Mouse (Mus musculus) ES-Bruce4 (cell line): ENCODE results near the gene Plce1. TPM values are rescaled to one million over a fixed set of nuclear protein-coding genes. Genes with fewer than 3 reads are reported as not detected.

Experiments
- H3K27ac ChIP-seq: 2 replicates; pipeline ENCODE4 v1.5.1; 2012; ENCODE audit warnings: low read length, inconsistent platforms; ENCODE audit not compliant: insufficient read depth
- H3K27me3 ChIP-seq: 2 replicates; pipeline ENCODE4 v1.6.1; 2012; ENCODE audit warnings: mild to moderate bottlenecking, low read length, inconsistent platforms; ENCODE audit not compliant: control insufficient read depth, poor library complexity, insufficient read depth, severe bottlenecking
- H3K36me3 ChIP-seq: 2 replicates; pipeline ENCODE4 v1.6.1; 2012; ENCODE audit warnings: inconsistent platforms, mild to moderate bottlenecking, low read length, moderate library complexity; ENCODE audit not compliant: control insufficient read depth, poor library complexity, insufficient read depth, severe bottlenecking
- H3K4me1 ChIP-seq: one replicate; pipeline ENCODE4 v1.8.1; 2011; ENCODE audit warnings: low read length; ENCODE audit not compliant: control insufficient read depth, insufficient read depth
- H3K4me3 ChIP-seq: 2 replicates; pipeline ENCODE4 v1.5.1; 2011; ENCODE audit warnings: low read depth, mild to moderate bottlenecking, low read length
- H3K9ac ChIP-seq: 2 replicates; pipeline ENCODE4 v1.6.1; 2012; ENCODE audit warnings: low read depth, mild to moderate bottlenecking, inconsistent platforms; ENCODE audit not compliant: poor library complexity, severe bottlenecking
- H3K9me3 ChIP-seq: replicated peaks from 2 replicates; pipeline ENCODE4 v1.6.1; 2012; ENCODE audit warnings: mild to moderate bottlenecking, low read length, inconsistent platforms; ENCODE audit not compliant: control insufficient read depth, poor library complexity, insufficient read depth, severe bottlenecking
- CTCF ChIP-seq: IDR thresholded peaks from one replicate; pipeline ENCODE4 v1.8.1; 2011; ENCODE audit warnings: low read depth, low read length
- EP300 ChIP-seq: IDR thresholded peaks from 2 replicates; pipeline ENCODE4 v1.6.1; 2011; ENCODE audit warnings: low read depth, low read length; ENCODE audit not compliant: insufficient read depth
- POLR2A ChIP-seq: IDR thresholded peaks from one replicate; pipeline ENCODE4 v1.8.1; 2011; ENCODE audit warnings: low read length; ENCODE audit not compliant: insufficient read depth
- polyA plus RNA-seq: library from polyadenylated mRNA; stranded (reverse); fragments of >200 nt; gene quantifications from 2 replicates; pipeline ENCODE4 v1.2.4, GENCODE M21; 2011; ENCODE audit warnings: low read depth; ENCODE audit not compliant: missing spikeins, insufficient read depth, insufficient read length

The Plce1 gene
- polyA plus RNA-seq, 1 experiment, result 3.7 TPM

DNA sequence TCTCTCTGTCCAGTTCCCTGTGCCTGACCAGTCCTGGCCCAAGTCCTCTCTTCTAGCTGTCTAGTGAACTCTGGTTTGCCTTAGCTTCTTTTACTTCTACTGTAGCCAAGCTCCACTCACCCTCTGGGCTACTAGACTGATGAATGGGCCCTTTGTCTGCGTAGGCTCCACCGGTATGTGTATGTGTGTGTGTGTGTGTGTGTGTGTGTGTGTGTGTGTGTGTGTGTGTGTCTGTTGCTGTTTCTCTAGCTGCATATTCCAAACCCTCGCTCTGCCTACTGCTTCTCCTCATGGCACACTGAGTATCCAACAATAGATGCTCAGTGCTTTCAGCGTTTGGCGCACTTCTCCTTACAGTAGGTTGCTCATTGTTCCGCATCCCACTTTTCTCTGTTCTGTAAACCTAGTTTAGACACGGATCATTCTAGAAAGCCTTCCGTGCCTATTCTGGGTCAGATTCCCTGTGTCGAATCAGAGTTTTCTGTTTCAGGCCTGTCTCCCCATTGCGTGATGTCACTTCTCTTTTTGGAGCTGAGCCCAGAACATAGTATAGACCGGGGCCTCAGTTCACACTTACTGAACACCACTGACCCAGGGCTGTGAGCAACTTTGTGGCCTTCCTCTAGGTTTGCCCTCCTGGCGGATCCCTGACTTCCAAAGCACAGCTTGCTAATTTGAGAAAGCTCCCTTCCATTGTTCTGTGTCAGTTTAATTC, 26.5 kb downstream of the Plce1 start:
- Histone ChIP-seq H3K9ac (no peak overlapping the region), H3K9me3 (no peaks in the 10 kb centered on the region), H3K36me3 (no peaks in the 10 kb centered on the region), H3K27ac (peak overlapping the region; percentile 86), H3K4me1 (peaks cover 2% of the 10 kb centered on the region), H3K4me3 (no peak overlapping the region), H3K27me3 (no peaks in the 10 kb centered on the region)
- TF ChIP-seq EP300 (no peak), CTCF (no peak), POLR2A (no peak)

DNA sequence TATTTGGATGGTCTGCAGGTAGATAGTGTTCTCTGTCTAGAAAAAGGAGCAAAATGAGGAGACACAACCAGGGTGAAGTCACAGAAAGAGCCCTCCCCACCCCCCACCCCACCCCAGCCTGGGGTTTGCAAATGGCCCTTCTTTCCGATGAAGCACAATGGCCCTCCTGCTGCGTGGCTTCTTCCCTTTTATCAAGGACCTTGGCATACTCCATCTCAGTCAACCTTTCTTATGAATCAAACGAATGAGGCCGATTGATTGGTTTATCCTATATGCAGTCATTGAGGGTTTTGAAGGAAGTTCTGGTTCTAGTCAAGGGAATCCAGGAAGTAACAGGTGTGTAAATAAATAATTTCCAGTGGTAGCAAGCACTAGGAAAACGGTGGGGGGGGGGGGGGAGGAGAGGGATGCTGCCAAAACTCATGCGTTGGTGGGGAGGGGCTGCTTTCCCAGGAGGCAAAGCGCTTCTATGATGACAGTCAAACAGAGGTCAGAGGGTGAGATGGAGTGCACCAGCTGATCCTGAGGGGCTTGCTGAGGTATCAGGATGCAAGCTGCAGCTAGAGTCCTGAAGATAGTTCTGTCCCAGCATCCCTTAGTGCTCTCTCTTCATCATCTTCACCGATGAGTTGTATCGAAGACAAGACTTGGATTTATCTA, 27.2 kb downstream of the Plce1 start:
- peak overlapping the region; percentile 86 for H3K27ac ChIP-seq
- TF ChIP-seq CTCF, result no peak
- no peak for TF ChIP-seq EP300
- no peak for TF ChIP-seq POLR2A
- H3K4me3 ChIP-seq, result no peak overlapping the region

DNA sequence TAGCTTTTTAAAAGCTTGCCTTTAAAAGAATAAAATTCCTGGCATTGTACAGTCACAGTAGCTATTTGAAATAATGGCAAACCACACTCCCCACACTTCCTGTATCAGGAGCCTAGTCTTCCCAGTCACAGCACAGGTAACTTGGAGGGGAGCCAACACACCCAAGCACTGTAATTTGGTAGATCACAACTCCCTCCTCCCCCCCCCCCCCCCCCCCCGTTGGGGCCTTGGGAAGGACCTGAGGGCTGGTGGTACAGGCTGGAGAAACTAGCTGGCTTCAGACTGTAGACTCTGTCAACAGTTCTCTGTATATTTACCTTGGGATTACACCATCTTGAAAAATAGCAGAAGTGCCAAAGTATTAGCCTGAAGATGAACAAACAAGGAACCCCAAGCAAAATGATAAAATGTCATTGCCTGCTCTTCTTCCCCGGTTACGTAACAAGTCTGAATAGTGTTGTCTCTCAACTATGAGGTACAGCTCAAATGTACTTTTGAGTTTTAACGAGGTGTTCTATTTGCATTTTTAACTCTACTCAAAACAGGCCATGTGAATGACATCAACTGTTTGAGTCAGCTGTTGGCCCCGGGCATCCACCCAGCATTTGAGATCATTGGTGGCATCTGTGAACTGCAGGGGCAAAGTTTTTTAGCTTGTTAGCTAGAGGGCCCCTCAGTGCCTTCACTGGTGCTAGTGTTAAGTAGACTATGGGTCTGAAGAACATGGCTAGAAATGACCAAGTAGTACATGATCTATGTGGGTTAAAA, 33.7 kb downstream of the Plce1 start:
- no peaks in the 10 kb centered on the region for H3K27me3 ChIP-seq
- H3K9ac ChIP-seq, result no peak overlapping the region
- no peak overlapping the region for H3K4me3 ChIP-seq
- H3K9me3 ChIP-seq, result no peaks in the 10 kb centered on the region
- no peak for TF ChIP-seq CTCF
- no peak for TF ChIP-seq POLR2A
- TF ChIP-seq EP300, result no peak
- H3K4me1 ChIP-seq, result no peaks in the 10 kb centered on the region
- no peak overlapping the region for H3K27ac ChIP-seq
- no peaks in the 10 kb centered on the region for H3K36me3 ChIP-seq

More for the DNA sequence above, 27.2 kb downstream of the Plce1 start:
- Histone ChIP-seq H3K9ac (no peak overlapping the region), H3K9me3 (no peaks in the 10 kb centered on the region), H3K36me3 (no peaks in the 10 kb centered on the region), H3K4me1 (peaks cover 2% of the 10 kb centered on the region), H3K27me3 (no peaks in the 10 kb centered on the region)

DNA sequence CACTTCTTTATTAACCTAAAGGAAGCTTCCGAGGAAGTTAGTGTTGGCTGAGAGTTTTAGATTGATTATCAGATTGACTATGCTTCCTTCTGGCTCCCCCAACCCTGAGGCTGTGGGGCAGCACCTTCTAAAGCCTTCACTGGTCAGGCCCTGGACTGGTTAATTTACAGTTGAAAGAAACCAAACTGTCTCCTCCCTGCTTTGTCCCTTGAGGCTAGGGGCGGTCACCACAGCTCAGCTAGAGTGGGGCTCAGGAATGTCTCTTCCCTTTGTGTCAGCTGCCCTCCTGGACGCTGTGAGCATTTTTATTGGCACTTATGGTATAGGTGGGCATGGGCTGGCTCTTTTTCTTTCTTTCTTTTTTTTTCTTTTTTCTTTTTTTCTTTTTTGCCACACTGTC, 45.9 kb downstream of the Plce1 start:
- TF ChIP-seq POLR2A (no peak), EP300 (peak; percentile 77), CTCF (no peak)
- H3K4me3 ChIP-seq, result no peak overlapping the region
- H3K27ac ChIP-seq, result peak overlapping the region; percentile 73
- no peaks in the 10 kb centered on the region for H3K36me3 ChIP-seq
- H3K9ac ChIP-seq, result no peak overlapping the region
- H3K27me3 ChIP-seq, result no peaks in the 10 kb centered on the region
- H3K4me1 ChIP-seq, result no peaks in the 10 kb centered on the region
- H3K9me3 ChIP-seq, result peaks cover 9% of the 10 kb centered on the region

DNA sequence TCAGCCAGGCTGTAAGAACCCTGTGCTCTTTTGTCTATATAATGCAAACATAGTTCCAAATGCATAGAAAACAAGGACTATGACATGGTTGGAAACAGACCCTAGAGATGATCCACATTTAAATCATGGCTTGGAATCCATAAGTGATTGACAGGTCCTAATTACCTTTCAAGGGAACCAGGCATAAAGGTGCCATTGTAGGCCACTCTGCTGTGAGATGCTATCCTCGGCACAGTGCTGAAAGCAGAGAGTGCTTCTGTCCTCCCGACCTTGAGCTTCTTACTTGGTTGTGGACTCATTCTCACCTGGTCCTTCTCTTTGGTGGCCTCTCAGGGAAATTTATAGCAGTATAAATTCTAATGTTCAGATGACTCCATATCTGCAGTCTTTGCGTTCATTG, 46.6 kb downstream of the Plce1 start:
- no peak overlapping the region for H3K9ac ChIP-seq
- H3K4me1 ChIP-seq, result no peaks in the 10 kb centered on the region
- H3K27ac ChIP-seq, result no peak overlapping the region
- TF ChIP-seq POLR2A (no peak), CTCF (no peak)
- no peaks in the 10 kb centered on the region for H3K36me3 ChIP-seq
- peaks cover 9% of the 10 kb centered on the region for H3K9me3 ChIP-seq
- no peak overlapping the region for H3K4me3 ChIP-seq
- H3K27me3 ChIP-seq, result no peaks in the 10 kb centered on the region
